Mouse (Mus musculus): ENCODE measurements at regions not wholly inside any gene's neighbourhood (a gene's known extent, or its start where the extent isn't known, plus 50 kb on each side); places are given as distances from the start of the nearest gene placed in this dataset.

GRCm38 (mm10) chr7:72837992-72838655 is 531.7 kb upstream of the Mctp2 start:
- Histone ChIP-seq H3K79me2 (ENCODE audit: control insufficient read depth, insufficient read depth, low read length, poor library complexity) (no peaks in the 10 kb centered on the region), H3K36me3 (ENCODE audit: control insufficient read depth in 1 of 2, insufficient read depth in 2 of 2, low read length in 2 of 2) (no peaks in the 10 kb centered on the region), H3K9ac (ENCODE audit: control insufficient read depth, low read depth, low read length, poor library complexity, severe bottlenecking) (no peak overlapping the region), H3K27ac (ENCODE audit: control insufficient read depth, low read depth, low read length) (no peak overlapping the region), H3K27me3 (ENCODE audit: control insufficient read depth in 1 of 2, insufficient read depth in 2 of 2, low read length in 2 of 2) (no peaks in the 10 kb centered on the region), H3K4me1 (ENCODE audit: control insufficient read depth in 1 of 2, insufficient read depth in 2 of 2, low read length in 2 of 2) (no peaks in the 10 kb centered on the region), H3K4me3 (ENCODE audit: control insufficient read depth in 1 of 2, insufficient read depth in 1 of 2, low read depth in 2 of 2, low read length in 2 of 2) (no peak overlapping the region), H3K9me3 (replicated peaks; ENCODE audit: insufficient read depth, low read length) (no peaks in the 10 kb centered on the region)
- no peak for DNase-seq (ENCODE audit: low read depth, low spot score)
- TF ChIP-seq BHLHE40 (IDR thresholded peaks at IDR 0.05; ENCODE audit: borderline replicate concordance, low read depth, low read length) (no peak), KAT2A (conservative IDR thresholded peaks at IDR 0.05; ENCODE audit: low read depth, low read length) (no peak), RAD21 (IDR thresholded peaks at IDR 0.05; ENCODE audit: low read depth, low read length) (no peak), MAZ (IDR thresholded peaks at IDR 0.05; ENCODE audit: low read depth, low read length) (no peak), ZKSCAN1 (IDR thresholded peaks at IDR 0.05; ENCODE audit: low read depth, low read length) (no peak), POLR2AphosphoS5 (IDR thresholded peaks at IDR 0.05; ENCODE audit: borderline replicate concordance, low read depth, low read length) (no peak), ZMIZ1 (IDR thresholded peaks at IDR 0.05; ENCODE audit: low read depth, low read length) (no peak), TBP (IDR thresholded peaks at IDR 0.05; ENCODE audit: low read depth, low read length) (no peak), CTCF (IDR thresholded peaks at IDR 0.05 in 2 of 3, conservative IDR thresholded peaks at IDR 0.05 in 1 of 3; ENCODE audit: control insufficient read depth in 1 of 3, insufficient read depth in 1 of 3, low read depth in 2 of 3, low read length in 3 of 3, poor library complexity in 1 of 3, severe bottlenecking in 1 of 3) (no peak), MEF2A (IDR thresholded peaks at IDR 0.05; ENCODE audit: extremely low read depth, insufficient replicate concordance, low read depth, low read length, poor library complexity, severe bottlenecking) (no peak), MYC (IDR thresholded peaks at IDR 0.05; ENCODE audit: low read depth, low read length) (no peak), MYB (IDR thresholded peaks at IDR 0.05; ENCODE audit: low read depth, low read length) (no peak), JUND (IDR thresholded peaks at IDR 0.05; ENCODE audit: low read depth, low read length) (no peak), E2F4 (IDR thresholded peaks at IDR 0.05; ENCODE audit: borderline replicate concordance, low read depth, low read length) (no peak)

- H3K9me3 ChIP-seq (replicated peaks; ENCODE audit: insufficient read depth, low read length): no peaks in the 10 kb centered on the region
- no peaks in the 10 kb centered on the region for H3K4me1 ChIP-seq (ENCODE audit: control insufficient read depth in 1 of 2, insufficient read depth in 2 of 2, low read length in 2 of 2)
- no peak overlapping the region for H3K4me3 ChIP-seq (ENCODE audit: control insufficient read depth in 1 of 2, insufficient read depth in 1 of 2, low read depth in 2 of 2, low read length in 2 of 2)
- no peak for DNase-seq (ENCODE audit: low read depth, low spot score)
- H3K27ac ChIP-seq (ENCODE audit: control insufficient read depth, low read depth, low read length): no peak overlapping the region
- H3K9ac ChIP-seq (ENCODE audit: control insufficient read depth, low read depth, low read length, poor library complexity, severe bottlenecking): no peak overlapping the region
- TF ChIP-seq MEF2A (IDR thresholded peaks at IDR 0.05; ENCODE audit: extremely low read depth, insufficient replicate concordance, low read depth, low read length, poor library complexity, severe bottlenecking): no peak
- TF ChIP-seq ZC3H11A (IDR thresholded peaks at IDR 0.05; ENCODE audit: low read depth, low read length): no peak
- TF ChIP-seq JUND (IDR thresholded peaks at IDR 0.05; ENCODE audit: low read depth, low read length): no peak
- no peak for TF ChIP-seq TBP (IDR thresholded peaks at IDR 0.05; ENCODE audit: low read depth, low read length)
- no peak for TF ChIP-seq NRF1 (IDR thresholded peaks at IDR 0.05; ENCODE audit: insufficient read depth, low read depth, low read length, poor library complexity, severe bottlenecking)
- TF ChIP-seq ZKSCAN1 (IDR thresholded peaks at IDR 0.05; ENCODE audit: low read depth, low read length): no peak
- TF ChIP-seq ELF1 (IDR thresholded peaks at IDR 0.05; ENCODE audit: low read depth, low read length): no peak
- TF ChIP-seq ZMIZ1 (IDR thresholded peaks at IDR 0.05; ENCODE audit: low read depth, low read length): no peak
- TF ChIP-seq USF1 (IDR thresholded peaks at IDR 0.05; ENCODE audit: low read depth, low read length): no peak
- TF ChIP-seq EP300 (IDR thresholded peaks at IDR 0.05; ENCODE audit: low read depth in 1 of 2, low read length in 2 of 2): no peak
- no peak for TF ChIP-seq GATA1 (IDR thresholded peaks at IDR 0.05; ENCODE audit: low read depth, low read length)
- no peak for TF ChIP-seq MAZ (IDR thresholded peaks at IDR 0.05; ENCODE audit: low read depth, low read length)
- no peak for TF ChIP-seq HCFC1 (IDR thresholded peaks at IDR 0.05; ENCODE audit: low read depth, low read length)
- TF ChIP-seq E2F4 (IDR thresholded peaks at IDR 0.05; ENCODE audit: borderline replicate concordance, low read depth, low read length): no peak
- TF ChIP-seq POLR2A (IDR thresholded peaks at IDR 0.05; ENCODE audit: control insufficient read depth in 1 of 2, insufficient read depth in 1 of 2, low read depth in 1 of 2, low read length in 2 of 2, poor library complexity in 1 of 2): no peak
- TF ChIP-seq NELFE (IDR thresholded peaks at IDR 0.05; ENCODE audit: low read depth, low read length): no peak
- no peak for TF ChIP-seq SIN3A (IDR thresholded peaks at IDR 0.05; ENCODE audit: low read length)
- no peak for TF ChIP-seq TCF12 (IDR thresholded peaks at IDR 0.05; ENCODE audit: low read depth, low read length)
- TF ChIP-seq MAX (IDR thresholded peaks at IDR 0.05; ENCODE audit: low read length): no peak
- H3K36me3 ChIP-seq (ENCODE audit: control insufficient read depth in 1 of 2, insufficient read depth in 2 of 2, low read length in 2 of 2): no peaks in the 10 kb centered on the region
- H3K79me2 ChIP-seq (ENCODE audit: control insufficient read depth, insufficient read depth, low read length, poor library complexity): no peaks in the 10 kb centered on the region
- H3K27me3 ChIP-seq (ENCODE audit: control insufficient read depth in 1 of 2, insufficient read depth in 2 of 2, low read length in 2 of 2): no peaks in the 10 kb centered on the region
These were observed 524.0 kb upstream of the Rgma start for GRCm38 (mm10) chr7:72851346-72851745.

Measured in MEL (cell line).